Mouse (Mus musculus) heart, postnatal 14 days (tissue): ENCODE measurements around the gene Agxt. TPM values are rescaled to one million over a fixed set of nuclear protein-coding genes. Genes with fewer than 3 reads are reported as not detected.
A peak's percentile ranks its signal among the peaks of the same experiment; 100 is the strongest.

Experiments
- DNase-seq, 2 experiments: peaks; one replicate each; pipeline ENCODE4 v3.0.0; 2021 to 2022
- intact Hi-C: fragments of 180-260 bp; cut with DNase I; formaldehyde crosslinking; loops from one replicate; pipeline ENCODE4 v1.15.1; 2025
- long read RNA-seq, 2 experiments: library from polyadenylated mRNA; stranded (forward); transcript quantifications; one replicate each; pipeline ENCODE4 v2.0.0; 2021
- total RNA-seq, 2 experiments: library from RNA; stranded (reverse); gene quantifications; 2 replicates each; pipeline ENCODE4 v1.2.3; 2021

Agxt gene
- not detected for total RNA-seq
- long read RNA-seq, experiment 1: 0 reads
- long read RNA-seq, experiment 2: 0 reads

DNA sequence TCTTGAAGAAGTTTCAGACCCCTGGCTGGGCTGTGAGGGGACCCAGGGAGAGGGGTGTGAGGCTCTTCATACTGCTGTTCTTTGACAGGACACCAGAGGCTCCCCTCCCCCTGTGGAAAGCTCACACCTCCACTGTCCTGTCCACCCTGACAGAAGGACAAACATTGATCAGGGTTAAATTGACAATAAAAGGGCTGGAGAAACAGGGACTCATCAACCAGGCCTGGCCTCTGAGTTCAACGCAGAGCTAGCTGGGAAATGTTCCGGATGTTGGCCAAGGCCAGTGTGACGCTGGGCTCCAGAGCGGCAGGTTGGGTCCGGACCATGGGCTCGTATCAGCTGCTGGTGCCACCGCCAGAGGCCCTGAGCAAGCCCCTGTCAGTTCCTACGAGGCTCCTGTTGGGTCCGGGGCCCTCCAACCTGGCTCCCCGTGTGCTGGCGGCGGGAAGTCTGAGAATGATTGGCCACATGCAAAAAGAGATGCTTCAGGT, at the start of gene Agxt:
TSS of gene Agxt (plus strand) at position 205 of the 491 bp plus-strand sequence.
- no peak for DNase-seq
- intact Hi-C loops: no loop called here

DNA sequence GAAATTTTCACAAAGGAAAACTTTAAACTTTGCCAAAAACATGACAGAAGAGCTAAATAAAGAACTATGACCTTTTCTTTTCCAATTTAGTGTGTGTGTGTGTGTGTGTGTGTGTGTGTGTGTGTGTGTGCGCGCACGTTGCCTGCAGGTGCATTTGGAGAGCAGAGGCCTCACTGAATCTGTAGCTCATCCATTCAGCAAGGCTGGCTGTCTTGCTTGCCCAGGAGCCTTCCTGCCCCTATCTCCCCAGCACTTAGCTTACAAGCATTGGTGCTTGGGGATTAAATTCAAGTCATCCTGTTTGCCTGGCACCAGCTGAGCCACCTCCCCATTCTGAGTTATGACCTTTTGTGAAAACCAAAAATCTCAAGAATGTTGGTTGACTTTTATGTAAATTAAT, 42.5 kb upstream of the Agxt start:
- intact Hi-C loops: no loop called here
- DNase-seq: no peak

DNA sequence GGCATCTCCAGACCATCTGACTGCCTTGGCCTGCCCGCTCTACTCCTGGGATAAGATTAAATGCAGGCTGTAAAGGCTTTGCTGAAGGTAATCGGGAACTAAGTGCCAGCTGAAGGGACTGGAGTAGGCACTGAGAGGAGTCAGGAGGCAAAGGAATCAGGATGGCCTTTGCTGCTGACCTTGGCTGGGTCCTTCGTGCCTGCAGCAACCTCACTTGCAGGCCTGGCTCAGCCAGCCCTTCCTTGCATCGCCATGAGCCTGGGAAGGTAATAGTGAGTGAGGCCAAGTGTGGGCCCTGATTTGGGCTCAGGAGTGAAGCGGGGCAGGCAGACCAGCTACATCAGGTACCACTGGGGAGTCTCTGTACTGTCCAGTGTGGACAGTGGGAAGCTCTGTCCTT, 36.1 kb upstream of the Agxt start:
- no peak for DNase-seq
- intact Hi-C loops: loop anchor here (2.0 kb wide), 1 partner anchor 20 kb away; no protein-coding TSS in a partner anchor

DNA sequence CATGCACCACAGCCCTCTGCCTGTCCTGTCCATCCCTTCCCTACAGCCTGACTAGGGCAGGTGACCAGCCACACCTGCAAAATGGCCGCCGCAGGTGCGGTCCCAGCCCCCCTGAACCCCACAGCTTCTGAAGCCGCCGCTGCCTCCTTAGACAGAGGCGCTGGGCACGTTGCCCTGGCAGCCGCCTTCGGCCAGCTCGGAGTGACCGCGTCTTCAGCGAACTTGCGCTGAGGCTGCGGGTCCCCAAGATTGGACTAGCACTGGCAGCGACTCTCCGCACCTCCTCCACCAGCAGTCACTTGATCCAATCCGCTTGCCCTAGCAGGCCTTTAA, 34.8 kb upstream of the Agxt start:
- peak; percentile 9 to 37 for DNase-seq
- intact Hi-C loops: no loop called here

DNA sequence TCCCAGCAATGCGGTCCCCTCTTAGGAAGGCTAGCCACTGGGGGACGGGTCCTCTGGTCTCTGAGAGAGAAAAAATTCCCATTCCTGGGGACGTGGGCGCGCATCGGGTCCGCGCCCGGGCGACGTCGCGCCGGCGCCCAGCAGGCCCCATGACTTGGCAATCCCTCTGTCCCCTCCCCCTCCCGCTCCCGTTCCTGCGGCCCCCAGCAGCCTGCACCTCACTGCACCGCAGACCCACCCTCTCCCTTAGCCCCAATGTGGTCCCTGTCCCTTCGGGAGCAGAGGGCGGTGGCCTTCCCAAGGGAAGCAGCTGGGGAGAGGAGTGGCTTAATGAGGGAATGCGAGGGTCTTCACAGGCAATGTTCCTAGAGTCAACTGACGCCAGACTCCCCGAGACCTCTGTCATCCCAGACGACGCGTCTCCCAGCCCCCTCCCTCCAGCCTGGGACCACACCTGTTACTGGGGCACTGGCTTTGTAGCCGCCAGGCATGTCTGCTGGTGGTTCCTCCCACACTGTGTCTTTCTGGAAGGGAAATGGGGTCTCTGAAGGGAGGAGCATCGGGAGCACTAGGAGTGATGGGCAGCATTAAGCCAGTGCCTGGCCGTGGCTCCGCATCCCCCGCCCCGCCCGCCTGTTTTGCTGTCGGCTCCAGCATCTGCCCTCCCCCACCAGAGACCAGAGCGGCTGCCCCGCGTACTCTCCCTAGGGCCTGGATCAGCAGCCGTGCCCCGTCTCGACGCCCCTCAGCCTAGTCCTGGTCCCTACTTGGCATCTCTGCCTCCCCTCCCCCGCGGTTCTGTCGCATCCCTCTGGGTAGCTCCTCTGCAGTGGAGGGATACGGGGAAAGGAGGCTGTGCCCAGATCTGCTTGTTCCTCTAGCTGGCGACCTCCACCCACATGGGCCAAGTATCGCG, 34.2 kb upstream of the Agxt start:
- DNase-seq: peak; percentile 9 to 21
- intact Hi-C loops: no loop called here

DNA sequence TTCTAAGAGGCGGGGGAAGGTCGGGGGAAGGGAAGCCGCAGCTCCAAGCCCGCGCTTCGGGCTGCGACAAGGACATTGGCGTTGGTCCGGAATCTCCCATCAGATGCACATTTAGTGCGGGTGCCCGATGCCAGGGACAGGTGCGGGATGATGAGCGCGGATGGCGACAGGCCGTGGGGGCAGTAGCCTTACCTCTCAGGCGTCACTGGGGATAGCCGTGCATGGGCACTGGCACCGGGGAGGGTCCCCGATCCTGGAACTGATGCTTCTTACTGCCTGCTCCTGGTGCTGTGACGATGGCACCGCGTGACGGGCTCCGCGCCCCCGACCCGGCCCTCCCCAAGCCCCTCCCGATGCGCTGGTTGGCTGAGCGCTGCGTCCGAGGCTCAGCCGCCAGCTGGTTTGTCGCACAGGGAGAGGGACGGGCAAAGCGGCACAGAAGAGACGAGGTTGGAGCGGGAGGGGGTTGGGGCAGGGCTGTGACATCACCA, 33.4 kb upstream of the Agxt start, which contains the start of gene Kif1a:
TSS of gene Kif1a (minus strand) at position 381 of the 491 bp plus-strand sequence.
- DNase-seq: peak; percentile 38 to 39

DNA sequence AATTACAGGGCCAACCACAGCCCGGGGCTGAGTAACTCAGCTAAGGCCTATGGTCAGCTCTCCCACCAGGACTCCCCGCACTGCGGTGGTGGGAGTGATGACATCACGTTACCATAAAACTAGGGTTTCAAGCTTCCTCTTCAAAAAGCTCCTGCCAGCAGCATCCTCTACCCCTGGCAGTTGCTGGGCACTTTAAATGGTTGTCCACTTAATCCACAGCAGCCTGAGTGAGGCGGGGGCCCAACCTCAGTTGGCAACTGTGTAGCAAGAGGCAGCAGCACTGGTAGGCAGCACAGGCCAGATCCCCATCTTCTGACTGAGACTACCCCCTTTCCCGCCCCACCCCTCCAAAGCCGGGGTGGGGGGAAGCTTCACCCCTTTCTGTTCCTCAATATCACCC, 32.3 kb upstream of the Agxt start:
- DNase-seq: no peak
- intact Hi-C loops: no loop called here

More for the DNA sequence above, 33.4 kb upstream of the Agxt start, which contains the start of gene Kif1a:
- intact Hi-C loops: no loop called here

DNA sequence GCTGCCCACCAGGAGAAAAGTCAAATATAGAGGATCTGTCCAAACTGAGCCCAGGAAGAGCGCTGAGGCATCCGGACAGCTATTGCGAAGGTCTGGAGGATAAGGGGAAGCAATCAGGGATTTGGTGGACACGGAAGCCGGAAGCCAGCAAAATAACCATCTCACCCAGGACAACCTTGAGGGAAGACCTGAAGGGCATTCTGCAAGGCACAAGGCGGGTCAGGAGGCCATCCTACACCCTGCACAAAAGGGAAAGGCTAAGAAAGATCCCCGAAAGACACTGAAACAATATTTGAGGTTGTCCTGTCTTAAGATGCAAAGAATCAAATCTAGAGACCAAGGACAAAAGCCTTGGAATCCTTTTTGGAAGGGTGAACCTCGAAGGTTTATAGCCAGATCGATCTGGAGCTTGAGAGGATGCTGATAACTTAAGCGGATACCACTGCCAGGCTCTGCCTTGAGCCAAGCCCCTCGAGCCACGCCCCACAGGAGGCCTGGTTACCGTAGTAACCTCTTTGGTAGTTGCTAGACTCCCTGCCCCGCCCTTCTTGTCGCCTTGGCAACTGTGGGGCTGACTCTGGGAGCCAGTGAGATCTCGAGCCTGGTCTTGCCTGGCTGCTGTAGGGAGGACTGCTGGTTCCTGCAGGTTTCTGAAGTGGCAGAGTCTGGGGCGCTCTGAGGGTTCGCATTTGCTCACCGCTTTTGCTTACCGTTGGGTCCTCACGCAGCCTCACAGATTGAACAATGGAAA, 20.2 kb upstream of the Agxt start:
- intact Hi-C loops: no loop called here
- peak; percentile 47 to 50 for DNase-seq

DNA sequence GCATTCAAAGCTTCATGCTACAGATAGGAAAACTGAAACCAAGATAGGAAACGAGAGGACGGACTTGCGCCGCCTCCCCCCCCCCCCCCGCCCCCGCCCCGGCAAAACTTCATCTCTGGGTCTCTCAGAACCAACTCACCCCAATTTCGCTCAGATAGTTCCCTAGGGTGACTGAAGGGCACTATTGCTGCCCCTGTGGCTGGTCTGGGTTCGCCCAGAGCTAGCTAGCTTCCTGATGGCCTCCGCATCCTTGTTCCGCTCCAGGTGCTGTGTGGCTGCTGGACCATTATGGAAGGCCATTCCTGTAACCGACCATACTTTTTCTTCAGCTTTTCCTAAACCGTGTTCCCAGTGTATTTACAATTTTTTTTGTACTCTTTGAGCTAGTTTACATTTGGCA, 19.6 kb upstream of the Agxt start:
- no peak for DNase-seq
- intact Hi-C loops: no loop called here

DNA sequence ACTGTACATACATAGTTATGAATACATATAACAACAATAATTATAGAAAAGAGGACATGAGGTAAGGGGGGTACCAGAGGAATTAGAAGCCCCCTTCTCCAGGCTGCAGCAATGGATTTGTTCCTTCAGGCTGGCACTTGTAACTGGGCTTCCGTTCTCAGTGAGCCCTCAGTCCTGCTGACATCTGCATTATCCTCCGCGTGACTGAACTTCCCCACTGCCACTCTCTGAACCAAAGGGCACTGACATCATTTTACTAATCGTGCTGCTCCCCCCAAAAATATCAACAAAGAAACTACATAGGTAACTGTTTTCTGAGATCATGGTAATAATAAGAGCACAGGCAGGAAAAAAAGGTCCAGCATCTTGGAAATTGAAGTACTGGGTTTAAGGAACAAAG, 16.2 kb upstream of the Agxt start:
- intact Hi-C loops: loop anchor here (2.0 kb wide), 1 partner anchor 20 kb away; no protein-coding TSS in a partner anchor
- DNase-seq: no peak

DNA sequence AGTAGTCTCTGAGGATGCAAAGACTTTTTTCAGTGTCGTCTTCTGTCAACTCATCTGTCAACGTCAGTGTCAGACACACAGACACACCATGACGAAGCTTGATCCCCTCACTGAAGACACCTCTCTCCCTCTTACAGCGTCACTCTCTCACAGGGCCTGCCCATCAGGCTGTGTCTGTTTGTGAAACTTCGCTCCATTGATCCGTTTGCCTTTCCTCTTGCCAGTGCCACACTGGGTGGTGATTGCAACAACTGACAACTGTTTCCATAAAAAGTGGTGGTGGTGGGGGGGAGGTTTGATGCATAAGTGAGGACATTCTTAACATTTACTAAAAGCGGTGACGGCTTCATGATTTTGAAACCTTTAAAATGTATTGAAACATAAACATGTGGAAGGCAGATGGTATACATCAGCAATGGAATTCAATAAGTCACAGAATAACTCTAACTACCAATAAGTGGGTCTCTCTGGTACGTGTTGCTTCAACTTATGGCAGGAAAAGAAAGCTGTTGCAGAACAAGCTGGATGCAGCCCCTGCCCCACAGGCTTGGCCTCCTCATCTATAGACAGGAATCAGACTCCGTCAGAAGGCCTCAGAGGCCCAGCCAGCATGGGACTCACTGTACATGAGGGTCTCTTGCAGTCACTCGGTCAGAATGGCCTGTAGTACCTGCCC, 11.7 kb upstream of the Agxt start:
- DNase-seq: no peak
- intact Hi-C loops: no loop called here

DNA sequence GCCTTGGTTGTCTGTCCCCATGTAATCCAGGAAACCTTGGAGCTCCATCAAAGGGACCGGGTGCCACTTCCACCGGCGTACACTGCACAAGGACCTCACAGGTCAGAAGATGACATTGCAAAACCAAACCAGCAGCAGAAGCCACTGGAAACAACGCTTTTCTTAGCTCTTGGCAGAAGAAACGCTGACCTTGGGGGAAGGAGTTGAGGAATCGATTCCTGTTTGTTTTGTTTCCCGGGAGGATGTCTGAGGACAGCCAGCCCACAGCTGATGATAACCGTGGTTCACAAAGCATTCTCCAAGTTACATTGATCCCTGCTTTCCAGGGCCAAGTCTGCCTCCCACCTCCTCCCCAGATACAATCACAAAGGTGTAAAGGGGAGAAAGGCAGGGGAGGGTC, 11.0 kb upstream of the Agxt start:
- no peak for DNase-seq
- intact Hi-C loops: no loop called here

DNA sequence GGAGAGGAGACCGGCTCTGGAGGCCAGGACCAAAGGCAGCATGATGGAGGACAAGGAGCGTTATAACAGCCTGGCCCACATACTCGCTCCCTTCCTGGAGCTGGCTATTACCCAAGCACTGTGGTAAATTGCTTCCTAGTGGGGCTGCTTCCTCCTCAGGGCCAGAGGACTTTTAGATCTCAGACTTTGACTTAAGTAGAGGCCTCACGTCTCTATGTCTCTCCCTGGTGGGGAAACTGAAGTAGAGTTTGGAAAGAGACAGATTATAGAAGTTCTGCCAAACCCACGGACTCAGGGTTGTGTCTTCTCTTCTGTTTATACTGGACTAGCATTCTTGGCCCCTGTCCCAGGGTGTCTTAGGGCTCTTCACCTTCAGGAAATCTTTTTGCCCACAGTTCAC, 9.8 kb upstream of the Agxt start:
- intact Hi-C loops: loop anchor here (5.0 kb wide), 1 partner anchor 168 kb away; no protein-coding TSS in a partner anchor
- DNase-seq: no peak

DNA sequence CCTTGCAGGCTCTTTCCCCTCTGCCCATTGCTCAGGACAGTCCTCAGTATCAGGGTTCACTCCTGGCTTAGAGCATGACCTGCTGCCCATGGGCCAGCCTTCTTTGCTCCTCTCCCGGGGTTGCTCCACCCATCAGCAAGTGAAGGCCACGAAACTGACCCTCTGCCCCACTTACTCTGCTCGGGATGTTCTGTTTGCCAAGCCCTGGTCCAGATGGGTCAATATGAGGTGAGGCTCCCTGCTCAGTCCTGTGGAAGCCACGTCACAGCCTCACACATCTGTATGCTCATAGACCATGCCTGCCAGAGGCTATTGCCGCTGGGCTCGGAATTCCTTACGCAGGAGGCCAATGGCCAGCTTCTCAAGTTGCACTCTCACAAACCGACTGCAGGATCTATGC, 6.8 kb upstream of the Agxt start:
- intact Hi-C loops: loop anchor here (5.0 kb wide), 1 partner anchor 171 kb away; no protein-coding TSS in a partner anchor
- no peak for DNase-seq

DNA sequence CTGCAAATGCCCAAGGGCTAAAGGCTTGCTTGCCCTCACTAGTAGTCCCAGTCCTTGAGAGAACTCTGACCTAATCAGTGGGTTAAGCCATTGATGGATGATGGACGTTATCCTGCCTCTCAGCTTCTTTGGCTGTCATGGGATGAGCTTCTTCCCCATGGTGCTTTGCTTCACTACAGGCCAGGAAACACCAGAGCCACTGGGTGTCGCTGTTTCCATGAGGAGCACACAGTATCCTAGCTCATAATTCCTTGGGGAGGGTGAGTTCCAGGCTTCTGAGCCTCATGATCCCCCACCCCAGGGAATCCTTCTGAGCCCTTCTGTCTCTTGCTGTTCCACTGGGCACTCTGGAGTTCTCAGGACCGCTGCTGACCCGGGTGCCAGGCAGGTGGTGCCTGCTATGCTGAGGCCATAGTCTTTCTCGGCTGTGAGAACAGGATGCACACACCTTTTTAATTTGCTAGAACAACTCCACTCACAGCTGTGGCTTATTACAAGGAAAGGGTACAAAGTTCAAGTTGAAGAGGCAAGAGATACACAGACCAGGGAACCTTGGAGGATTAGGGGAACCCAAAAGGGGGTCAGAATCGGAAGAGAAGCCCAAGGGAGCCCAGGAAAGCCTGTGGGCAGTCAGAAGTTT, 6.2 kb upstream of the Agxt start:
- intact Hi-C loops: loop anchor here (5.0 kb wide), 1 partner anchor 172 kb away; no protein-coding TSS in a partner anchor
- DNase-seq: peak; percentile 58 to 72

DNA sequence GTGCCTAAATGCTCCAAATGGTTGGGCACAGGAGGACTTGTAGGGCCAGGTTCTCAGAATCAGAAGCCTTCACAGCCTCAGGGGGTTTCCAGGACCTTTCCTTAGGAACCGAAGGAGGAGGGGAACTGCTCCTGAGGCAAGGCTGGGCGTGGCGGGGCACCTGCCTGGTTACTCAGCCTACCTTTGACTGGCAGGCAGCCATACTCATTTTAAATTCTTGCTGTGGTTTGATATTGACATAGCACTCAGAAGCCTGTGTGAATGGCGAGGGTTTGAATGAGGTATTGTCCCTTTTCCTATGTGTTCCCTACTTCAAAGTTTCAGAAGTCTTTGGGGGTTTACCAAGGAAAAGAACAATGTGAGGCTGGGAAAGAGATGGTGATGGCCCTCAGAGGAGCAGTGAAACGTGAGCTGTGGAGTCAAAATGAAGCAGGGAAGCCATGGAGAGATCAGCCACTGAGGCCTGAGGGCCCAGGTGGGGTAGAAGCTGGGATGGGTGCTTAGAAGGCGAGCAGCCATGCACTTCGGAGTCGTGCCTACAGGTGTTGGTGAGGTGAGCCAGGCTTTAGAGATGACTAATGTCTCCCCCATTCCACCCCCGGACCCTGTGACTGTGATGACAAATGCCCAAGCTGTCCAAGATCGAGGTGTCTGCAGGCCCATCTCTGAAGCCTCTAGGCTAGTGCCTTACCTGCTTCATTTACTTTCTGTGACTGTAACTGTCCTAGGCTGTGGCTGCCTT, 4.6 kb upstream of the Agxt start:
- DNase-seq: no peak
- intact Hi-C loops: no loop called here

DNA sequence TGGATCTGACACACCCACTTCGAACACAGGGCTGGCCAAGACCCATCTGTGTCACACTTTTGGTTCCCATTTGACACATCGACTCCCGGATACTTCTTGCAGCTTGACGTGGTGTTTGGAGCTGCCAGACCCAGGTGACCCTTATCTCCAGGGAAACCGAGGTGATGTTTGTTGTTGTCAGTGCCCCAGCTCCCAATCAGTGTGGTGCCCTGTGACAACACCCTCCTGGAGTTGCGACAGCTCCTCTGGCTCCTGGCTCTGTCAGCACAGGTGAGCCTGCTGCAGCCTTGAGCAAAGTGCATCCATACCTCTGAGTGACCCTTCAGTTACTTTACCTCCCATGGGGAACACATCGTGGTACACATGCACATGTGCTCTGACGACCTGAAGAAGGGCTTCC, 2.4 kb upstream of the Agxt start:
- DNase-seq: no peak
- intact Hi-C loops: no loop called here

DNA sequence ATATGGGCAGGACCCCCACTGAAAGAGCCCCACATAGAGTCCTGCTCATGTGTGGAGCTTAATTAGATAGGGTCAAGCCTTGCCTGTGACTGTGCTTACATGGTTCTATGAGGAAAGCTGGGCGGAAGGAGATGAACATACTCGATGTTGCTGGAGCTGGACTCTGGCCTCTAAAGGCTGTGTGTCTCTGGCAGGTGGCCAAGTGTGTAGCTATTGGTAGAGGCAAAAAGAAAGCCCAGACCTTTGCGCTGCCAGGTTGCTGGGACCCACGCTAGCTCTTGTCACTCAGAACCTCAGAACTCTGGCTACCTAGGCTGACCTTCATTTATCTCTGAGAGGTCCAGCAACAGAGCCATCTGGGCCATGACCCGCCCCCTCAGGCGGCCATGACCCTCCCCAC, 3.5 kb downstream of the Agxt start:
- DNase-seq: peak in 1 of 2 experiments; percentile 28
- intact Hi-C loops: no loop called here

DNA sequence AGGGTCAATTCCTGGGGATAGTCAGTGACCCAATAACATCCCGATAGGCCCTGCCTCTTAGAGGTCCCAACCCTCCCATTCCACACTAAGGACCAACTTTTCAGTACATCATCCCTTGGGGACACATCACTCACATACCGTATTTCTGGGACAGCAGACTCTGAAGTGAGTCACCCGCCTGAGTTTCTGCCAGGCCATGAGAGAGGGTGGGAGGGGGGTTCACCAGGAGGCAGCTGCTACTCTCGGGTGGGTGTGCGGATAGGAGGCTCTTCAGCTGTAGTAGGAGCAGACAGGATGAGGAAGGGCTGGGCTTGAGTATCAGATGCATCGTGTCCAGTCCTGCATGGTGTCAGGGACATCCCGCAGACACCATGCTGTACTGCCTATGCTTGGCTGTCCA, 4.7 kb downstream of the Agxt start:
- intact Hi-C loops: no loop called here
- DNase-seq: peak; percentile 22 to 29
